Mouse (Mus musculus) limb, embryonic 12.5 days (tissue): ENCODE measurements at regions not wholly inside any gene's neighbourhood (a gene's known extent, or its start where the extent isn't known, plus 50 kb on each side); places are given as distances from the start of the nearest gene placed in this dataset.
"Not testable (repeated sequence)": the region's sequence is repeated elsewhere in the genome, so short reads cannot be mapped to it uniquely, and the experiment has no call there.

Experiments used
- ATAC-seq: fragments of 200-750 bp; cut with Nextera tagmentation; 2 replicates; pipeline ENCODE4 v1.8.0; 2017; ENCODE audit warnings: low read depth, moderate TSS enrichment; ENCODE audit not compliant: insufficient number of reproducible peaks, insufficient read depth, low FRiP score, low TSS enrichment
- H3K27ac ChIP-seq: fragments of 300-500 bp; sonication (generic); 2 replicates; pipeline ENCODE4 v1.5.1; 2016; ENCODE audit warnings: mild to moderate bottlenecking, moderate library complexity
- H3K27me3 ChIP-seq: fragments of 300-500 bp; sonication (generic); 2 replicates; pipeline ENCODE4 v1.6.1; 2016; ENCODE audit warnings: mild to moderate bottlenecking, moderate library complexity
- H3K36me3 ChIP-seq: fragments of 300-500 bp; sonication (generic); 2 replicates; pipeline ENCODE4 v1.6.1; 2016; ENCODE audit warnings: mild to moderate bottlenecking, moderate library complexity
- H3K4me1 ChIP-seq: fragments of 300-500 bp; sonication (generic); replicated peaks from 2 replicates; pipeline ENCODE4 v1.6.1; 2016
- H3K4me2 ChIP-seq: fragments of 300-500 bp; sonication (generic); 2 replicates; pipeline ENCODE4 v1.6.1; 2016; ENCODE audit warnings: mild to moderate bottlenecking, moderate library complexity
- H3K4me3 ChIP-seq: fragments of 300-500 bp; sonication (generic); replicated peaks from 2 replicates; pipeline ENCODE4 v1.5.1; 2016; ENCODE audit warnings: mild to moderate bottlenecking
- H3K9ac ChIP-seq: fragments of 300-500 bp; sonication (generic); replicated peaks from 2 replicates; pipeline ENCODE4 v1.6.1; 2016; ENCODE audit warnings: mild to moderate bottlenecking, moderate library complexity
- H3K9me3 ChIP-seq: fragments of 300-500 bp; sonication (generic); 2 replicates; pipeline ENCODE4 v1.6.1; 2016; ENCODE audit warnings: mild to moderate bottlenecking, moderate library complexity
- WGBS: fragments of 180-500 bp; shearing (Covaris S2); methylation state at CpG from one replicate; pipeline ENCODE4 v1.1.7; 2016; 5-methylcytosine and 5-hydroxymethylcytosine counted together

GRCm38 (mm10) chr16:20958905-20959304 lies 194.9 kb downstream of the Teddm3 start:
- 59% methylated on average over 10 of the region's 10 CpGs for WGBS
- Histone ChIP-seq H3K27ac (0 out of 2 replicates have a peak overlapping the region, but pooled peaks have one; percentile 7), H3K4me2 (no peak overlapping the region; the same call in 1 of the 2 replicates)

GRCm38 (mm10) chr16:20936722-20937121 lies 202.4 kb upstream of the Thpo start:
- Histone ChIP-seq H3K9me3 (no peaks in the 10 kb centered on the region), H3K4me1 (peaks cover 4% of the 10 kb centered on the region; the same call in 1 of the 2 replicates), H3K27me3 (no peaks in the 10 kb centered on the region), H3K27ac (no peak overlapping the region), H3K4me2 (no peak overlapping the region), H3K9ac (no peak overlapping the region), H3K4me3 (no peak overlapping the region), H3K36me3 (no peaks in the 10 kb centered on the region)
- no peak for ATAC-seq
- WGBS = 27% methylated on average over 1 of the region's 1 CpGs

More at GRCm38 (mm10) chr16:20958905-20959304, 194.9 kb downstream of the Teddm3 start:
- Histone ChIP-seq H3K9me3 (no peaks in the 10 kb centered on the region), H3K36me3 (no peaks in the 10 kb centered on the region), H3K27me3 (no peaks in the 10 kb centered on the region), H3K4me3 (no peak overlapping the region), H3K9ac (no peak overlapping the region), H3K4me1 (peaks cover 4% of the 10 kb centered on the region; the same call in 1 of the 2 replicates)
- ATAC-seq = no peak

DNA sequence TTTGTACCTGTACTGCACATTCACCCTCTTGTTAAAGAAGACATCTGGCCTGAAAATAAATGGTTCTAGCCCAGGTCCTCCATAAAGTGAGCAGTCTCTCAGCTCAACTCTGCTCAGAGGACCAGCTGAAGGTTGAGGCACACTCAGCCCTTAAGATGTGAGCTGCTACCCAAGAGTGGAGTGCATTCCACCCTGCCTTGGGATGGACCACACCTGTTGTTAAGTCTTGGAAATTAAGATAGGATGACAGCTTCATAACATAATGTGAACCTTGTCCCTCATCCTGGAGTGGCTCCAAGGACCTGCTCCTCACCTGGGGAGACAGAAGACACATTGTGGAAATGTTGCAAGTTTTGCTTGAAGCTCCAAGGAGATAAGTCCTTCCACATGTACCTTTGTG lies 200.5 kb upstream of the Thpo start:
- H3K27ac ChIP-seq, H3K9me3 ChIP-seq, H3K4me3 ChIP-seq, H3K27me3 ChIP-seq, H3K4me1 ChIP-seq, ATAC-seq, H3K9ac ChIP-seq, H3K4me2 ChIP-seq, H3K36me3 ChIP-seq: not testable (repeated sequence)

GRCm38 (mm10) chr16:20930003-20930402 lies 195.7 kb upstream of the Thpo start:
- 86% methylated on average over 5 of the region's 5 CpGs for WGBS
- not testable (repeated sequence) for ATAC-seq

GRCm38 (mm10) chr16:20925776-20926175 lies 191.5 kb upstream of the Thpo start:
- not testable (repeated sequence) for ATAC-seq, H3K9me3 ChIP-seq, H3K27ac ChIP-seq, H3K27me3 ChIP-seq, H3K4me3 ChIP-seq, H3K36me3 ChIP-seq, H3K9ac ChIP-seq, H3K4me1 ChIP-seq, H3K4me2 ChIP-seq

More at GRCm38 (mm10) chr16:20930003-20930402, 195.7 kb upstream of the Thpo start:
- H3K4me2 ChIP-seq, H3K4me3 ChIP-seq, H3K9me3 ChIP-seq, H3K9ac ChIP-seq, H3K36me3 ChIP-seq, H3K27me3 ChIP-seq, H3K27ac ChIP-seq, H3K4me1 ChIP-seq: not testable (repeated sequence)

DNA sequence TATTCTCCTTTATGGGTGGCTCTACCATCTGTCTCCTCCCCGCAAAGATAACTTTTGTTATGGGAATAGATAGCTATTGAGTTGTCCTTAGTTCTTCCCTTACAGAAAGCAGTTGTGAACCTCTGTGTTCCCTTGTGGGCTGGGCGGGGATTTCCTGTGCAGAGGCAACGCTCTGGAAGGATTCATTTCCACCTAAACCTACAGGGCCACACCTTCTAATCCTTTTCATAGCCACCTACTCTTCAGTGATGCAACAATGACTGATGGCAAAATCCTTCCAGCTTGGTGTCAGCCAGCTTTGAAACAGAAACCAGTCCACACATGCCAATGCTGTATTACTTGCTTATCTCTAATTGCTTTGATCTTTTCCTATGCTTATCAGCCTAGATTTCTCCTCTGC lies 176.6 kb upstream of the Thpo start:
- not testable (repeated sequence) for ATAC-seq, H3K4me1 ChIP-seq, H3K36me3 ChIP-seq, H3K4me2 ChIP-seq, H3K9me3 ChIP-seq, H3K9ac ChIP-seq, H3K4me3 ChIP-seq, H3K27me3 ChIP-seq, H3K27ac ChIP-seq
- 83% methylated on average over 3 of the region's 3 CpGs for WGBS

DNA sequence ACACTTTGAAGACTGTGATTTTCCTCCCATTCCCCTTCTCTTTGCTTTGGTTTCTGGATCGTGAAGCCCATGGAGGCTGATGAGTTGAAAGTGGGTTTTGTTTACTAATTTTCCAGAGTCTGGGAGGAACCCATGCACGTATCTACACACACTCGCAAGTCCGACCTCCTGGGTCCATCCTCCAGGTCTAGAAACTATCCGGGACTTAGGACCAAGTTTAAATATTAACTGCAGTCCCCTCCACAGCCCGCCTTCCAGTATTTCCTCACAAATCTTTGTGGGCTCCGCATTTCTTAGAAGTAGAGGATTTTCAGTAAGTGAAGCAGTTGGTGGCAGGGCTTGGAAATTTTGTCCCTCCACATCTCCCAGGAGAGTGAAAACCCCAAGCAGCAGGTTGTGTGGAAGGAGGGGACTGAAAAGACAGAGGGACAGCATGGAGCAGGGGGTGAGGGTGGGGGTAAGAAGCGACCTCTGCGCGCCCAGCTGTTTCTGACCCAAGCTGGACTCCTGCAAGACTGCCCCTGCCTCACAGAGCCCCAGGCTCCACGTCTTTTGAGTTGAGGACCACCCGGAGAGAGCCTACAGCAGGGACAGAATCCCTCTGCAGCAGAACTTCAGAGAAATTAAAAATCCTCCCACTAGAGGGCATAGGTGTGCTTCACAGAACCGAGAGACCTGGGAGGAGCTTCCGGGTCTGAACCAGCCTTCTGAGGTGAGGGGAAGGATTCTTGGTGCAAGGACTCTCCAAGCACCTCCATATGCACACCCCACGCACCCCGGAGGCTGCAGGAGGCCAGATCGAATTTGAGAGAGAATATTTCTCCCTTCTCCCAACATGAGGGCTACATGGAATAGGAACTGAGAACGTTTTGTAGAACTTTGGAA lies 174.4 kb upstream of the Thpo start:
- not testable (repeated sequence) for H3K27me3 ChIP-seq, H3K27ac ChIP-seq, H3K9ac ChIP-seq, H3K4me2 ChIP-seq, H3K9me3 ChIP-seq, ATAC-seq, H3K4me1 ChIP-seq, H3K4me3 ChIP-seq, H3K36me3 ChIP-seq
- WGBS = 39% methylated on average over 18 of the region's 18 CpGs

DNA sequence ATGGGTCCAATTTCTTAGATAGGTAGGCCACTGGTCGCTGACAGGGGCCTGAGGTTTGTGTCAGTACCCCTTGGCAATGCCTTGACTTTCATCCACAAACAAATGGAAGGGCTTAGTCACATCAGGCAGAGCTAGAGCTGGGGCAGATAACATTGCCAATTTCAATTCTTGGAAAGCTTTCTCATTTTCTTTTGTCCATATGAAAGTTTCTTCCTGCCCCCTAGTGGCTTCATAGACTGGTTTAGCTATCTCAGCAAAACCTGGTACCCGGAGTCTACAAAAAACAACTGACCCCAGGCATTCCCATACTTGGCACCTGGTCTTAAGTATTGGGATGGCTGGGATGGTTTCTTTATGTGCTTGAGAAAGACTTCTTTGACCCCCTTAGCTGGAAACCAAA lies 161.4 kb upstream of the Thpo start:
- Histone ChIP-seq H3K36me3 (no peaks in the 10 kb centered on the region), H3K9me3 (no peaks in the 10 kb centered on the region), H3K4me1 (no peaks in the 10 kb centered on the region), H3K4me3 (no peak overlapping the region), H3K27me3 (no peaks in the 10 kb centered on the region), H3K9ac (no peak overlapping the region), H3K4me2 (no peak overlapping the region), H3K27ac (no peak overlapping the region)
- WGBS = 46% methylated on average over 2 of the region's 2 CpGs
- no peak for ATAC-seq

- ATAC-seq = no peak
- no peak overlapping the region for H3K4me3 ChIP-seq
- no peak overlapping the region for H3K4me2 ChIP-seq
- no peaks in the 10 kb centered on the region for H3K9me3 ChIP-seq
- H3K9ac ChIP-seq = no peak overlapping the region
- no peak overlapping the region for H3K27ac ChIP-seq
- no peaks in the 10 kb centered on the region for H3K36me3 ChIP-seq
- no peaks in the 10 kb centered on the region for H3K4me1 ChIP-seq
- 54% methylated on average over 1 of the region's 1 CpGs for WGBS
- no peaks in the 10 kb centered on the region for H3K27me3 ChIP-seq
Measured at GRCm38 (mm10) chr16:20871726-20872125, 137.4 kb upstream of the Thpo start.

GRCm38 (mm10) chr16:20866771-20867170 lies 132.5 kb upstream of the Thpo start:
- Histone ChIP-seq H3K9me3 (no peaks in the 10 kb centered on the region), H3K9ac (no peak overlapping the region), H3K27ac (no peak overlapping the region), H3K4me1 (no peaks in the 10 kb centered on the region), H3K27me3 (no peaks in the 10 kb centered on the region), H3K36me3 (no peaks in the 10 kb centered on the region), H3K4me3 (no peak overlapping the region), H3K4me2 (no peak overlapping the region)
- no peak for ATAC-seq
- WGBS = 87% methylated on average over 1 of the region's 1 CpGs

- Histone ChIP-seq H3K27me3 (no peaks in the 10 kb centered on the region), H3K27ac (no peak overlapping the region), H3K4me1 (no peaks in the 10 kb centered on the region), H3K4me3 (no peak overlapping the region), H3K9ac (no peak overlapping the region), H3K36me3 (no peaks in the 10 kb centered on the region), H3K4me2 (no peak overlapping the region), H3K9me3 (no peaks in the 10 kb centered on the region)
- WGBS = 97% methylated on average over 4 of the region's 4 CpGs
- no peak for ATAC-seq
Measured at GRCm38 (mm10) chr16:20861256-20861655, 126.9 kb upstream of the Thpo start.

GRCm38 (mm10) chr16:20860606-20861005 lies 126.3 kb upstream of the Thpo start:
- H3K27me3 ChIP-seq, H3K4me3 ChIP-seq, H3K9me3 ChIP-seq, H3K27ac ChIP-seq, H3K4me2 ChIP-seq, H3K9ac ChIP-seq, H3K36me3 ChIP-seq, H3K4me1 ChIP-seq, ATAC-seq: not testable (repeated sequence)
- WGBS = 93% methylated on average over 3 of the region's 3 CpGs
